Mouse (Mus musculus) stomach, embryonic 15.5 days (tissue): ENCODE data around the gene Gm10160. TPM values are rescaled to one million over a fixed set of nuclear protein-coding genes. Genes with fewer than 3 reads are reported as not detected.

Source experiments
- polyA plus RNA-seq: library from polyadenylated mRNA; unstranded; fragments of >200 nt; fragmentation: Nextera tagmentation; extraction: Ambion mirVana; gene quantifications from 2 replicates; pipeline ENCODE4 v1.2.1, GENCODE M21; 2015

Gm10160 gene
- polyA plus RNA-seq, 1 experiment from 2014 or later: not detected

Other genes with a start within 250 kb of the Gm10160 start
- gene Homer2, start 148.3 kb downstream of the Gm10160 start, polyA plus RNA-seq: 37.9 and 50.0 TPM in 2 replicates
- 143 and 144 TPM in 2 replicates for gene Ramac, start 92.9 kb downstream of the Gm10160 start, polyA plus RNA-seq
- gene 3110040N11Rik, start 66.3 kb downstream of the Gm10160 start, polyA plus RNA-seq: 48.6 and 53.1 TPM in 2 replicates
- 58.2 and 67.0 TPM in 2 replicates for gene Btbd1, start 26.4 kb downstream of the Gm10160 start, polyA plus RNA-seq
- gene Tm6sf1, start 3.2 kb upstream of the Gm10160 start, polyA plus RNA-seq: 11.1 and 15.2 TPM in 2 replicates
- 12.0 and 12.4 TPM in 2 replicates for gene Hdgfl3, start 78.7 kb upstream of the Gm10160 start, polyA plus RNA-seq
- gene Bnc1, start 136.5 kb upstream of the Gm10160 start, polyA plus RNA-seq: 3.8 and 4.0 TPM in 2 replicates